Mouse (Mus musculus) cerebellum, adult (tissue): Measurements from ENCODE around the gene Hs3st3b1.

Source experiments
- ATAC-seq: cut with Nextera tagmentation; 2 replicates; pipeline ENCODE4 v1.9.2; 2017; ENCODE audit warnings: mild to moderate bottlenecking, moderate library complexity, mixed read lengths; ENCODE audit not compliant: insufficient number of reproducible peaks, low FRiP score, low TSS enrichment

The Hs3st3b1 gene

DNA sequence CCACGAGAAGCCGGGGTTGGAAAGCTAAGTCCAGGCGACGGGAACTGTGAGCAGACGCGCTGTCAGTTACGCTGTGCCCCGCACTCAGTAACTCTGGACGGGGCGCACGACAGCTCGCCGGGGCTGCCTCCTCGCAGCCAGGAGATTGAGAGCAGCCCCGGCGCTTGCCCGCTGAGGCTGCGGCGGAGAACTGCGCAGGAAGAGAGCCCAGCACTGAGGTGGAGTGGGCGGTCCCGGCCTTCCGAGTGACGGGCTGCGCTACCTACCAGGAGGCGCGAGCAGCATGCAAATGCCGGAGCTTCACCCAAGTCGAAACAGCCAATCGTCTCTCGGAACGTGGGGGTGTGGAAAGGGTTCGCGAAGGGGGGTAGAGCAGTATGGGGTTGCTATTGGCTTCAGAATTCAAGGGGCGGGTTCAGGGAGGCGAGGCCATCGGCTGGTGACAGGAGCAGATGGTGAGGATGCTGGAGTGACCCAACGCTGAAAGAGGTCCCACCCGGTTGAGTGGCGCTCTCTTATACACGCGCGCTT, at the start of gene Hs3st3b1:
Hs3st3b1 (minus strand) TSS at position 200 of the 531 bp plus-strand sequence.
- ATAC-seq = no peak

DNA sequence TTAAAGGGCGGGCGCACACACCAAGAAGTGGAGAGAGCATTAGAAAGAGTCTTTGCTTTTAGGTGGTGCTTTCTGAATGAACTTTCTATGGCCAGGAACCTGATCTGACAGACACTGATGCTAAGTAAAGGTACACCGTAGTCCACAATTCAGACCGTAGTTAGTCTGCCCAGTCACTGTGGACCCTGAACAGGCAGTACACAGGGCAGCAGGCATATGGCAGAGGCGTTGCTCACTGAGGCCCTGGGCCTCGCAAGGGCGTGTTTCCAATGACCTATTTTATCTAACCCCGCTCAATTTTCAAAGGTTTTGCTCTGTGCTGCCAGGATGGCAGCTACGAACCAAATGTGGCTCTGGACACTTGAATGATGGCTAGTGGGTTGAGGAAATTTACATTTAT, 49.4 kb upstream of the Hs3st3b1 start:
- ATAC-seq = no peak

DNA sequence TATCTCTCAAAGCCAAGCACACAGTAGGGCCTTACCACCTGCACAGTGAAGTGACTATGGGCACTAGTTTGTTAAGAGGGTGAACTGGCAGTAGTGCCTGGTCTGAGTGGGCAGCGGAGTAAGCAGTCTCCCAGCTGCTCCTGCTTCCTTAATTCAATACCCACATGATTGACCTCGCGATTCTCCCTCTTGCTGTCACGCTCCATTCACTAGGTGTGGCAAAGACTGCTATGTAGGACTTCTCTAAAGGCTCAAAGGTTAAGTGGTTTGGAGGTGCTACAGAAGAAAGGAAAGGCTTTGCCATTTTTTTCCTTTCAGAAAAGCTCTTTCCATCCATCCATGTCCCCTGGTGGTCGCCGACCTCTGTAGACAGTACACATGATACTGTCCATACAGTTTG, 48.7 kb upstream of the Hs3st3b1 start:
- no peak for ATAC-seq

DNA sequence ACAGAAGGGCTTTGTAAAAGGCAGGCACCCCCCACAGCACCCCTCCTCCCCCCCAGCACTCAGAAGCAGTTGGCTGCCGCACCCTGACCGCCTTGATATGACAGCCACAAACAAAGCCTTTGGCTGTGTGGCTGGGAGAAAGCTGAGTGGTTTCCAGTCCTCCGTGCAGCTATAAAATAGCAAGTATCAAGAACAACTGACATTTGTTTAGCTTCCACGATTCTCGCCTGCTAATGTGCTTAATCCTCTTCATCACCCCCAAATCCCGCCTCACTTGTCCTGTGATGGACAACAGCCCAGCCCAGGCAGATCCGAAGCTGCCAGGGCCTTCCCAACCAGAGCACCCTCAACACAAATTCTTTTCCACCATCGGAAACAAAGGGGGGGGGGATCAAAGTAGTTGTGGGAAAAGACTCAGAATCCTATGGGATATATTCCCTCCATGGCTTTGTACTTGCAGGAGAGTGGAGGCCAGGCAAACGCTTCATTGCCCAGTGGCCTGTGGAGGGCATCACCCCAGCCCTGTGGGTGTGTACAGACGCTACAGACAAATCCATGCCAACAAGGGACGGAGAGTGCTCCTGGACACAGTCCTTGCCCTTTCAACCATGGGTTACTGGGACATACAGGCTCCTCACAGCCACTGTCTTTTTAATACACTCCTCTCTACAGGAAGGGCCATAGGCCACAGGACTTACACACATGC, 47.3 kb upstream of the Hs3st3b1 start:
- ATAC-seq = no peak

DNA sequence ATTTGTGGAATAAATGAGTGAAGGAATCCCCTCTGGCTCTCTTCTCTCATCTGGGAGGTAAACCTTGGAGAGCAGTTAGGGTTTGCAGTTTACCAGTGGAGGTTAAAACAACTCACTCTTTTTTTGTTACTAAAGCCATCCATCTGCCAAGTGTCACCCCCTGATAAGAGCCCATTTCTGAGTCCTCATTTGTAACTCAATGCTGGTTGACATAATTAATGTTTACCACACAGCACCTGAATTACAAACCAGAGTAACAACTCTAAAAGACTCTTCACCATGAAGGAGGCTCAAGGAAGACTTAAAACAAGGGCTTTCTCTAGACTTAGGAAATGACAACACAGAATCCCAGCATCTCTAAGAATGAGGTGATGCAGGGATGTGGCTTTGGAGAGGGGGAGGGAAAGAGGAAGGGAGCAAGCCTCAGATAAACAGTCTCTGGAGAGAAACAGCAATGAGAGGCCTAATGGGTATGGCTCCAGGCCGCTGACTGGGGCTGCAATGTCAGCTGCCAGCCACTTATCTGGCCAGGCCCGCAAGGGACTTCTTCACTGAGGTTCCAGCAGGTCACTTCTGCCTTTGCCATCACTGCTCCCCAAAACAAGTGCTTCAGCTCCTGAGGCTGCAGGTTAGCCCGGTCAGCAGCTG, 46.4 kb upstream of the Hs3st3b1 start:
- no peak for ATAC-seq

DNA sequence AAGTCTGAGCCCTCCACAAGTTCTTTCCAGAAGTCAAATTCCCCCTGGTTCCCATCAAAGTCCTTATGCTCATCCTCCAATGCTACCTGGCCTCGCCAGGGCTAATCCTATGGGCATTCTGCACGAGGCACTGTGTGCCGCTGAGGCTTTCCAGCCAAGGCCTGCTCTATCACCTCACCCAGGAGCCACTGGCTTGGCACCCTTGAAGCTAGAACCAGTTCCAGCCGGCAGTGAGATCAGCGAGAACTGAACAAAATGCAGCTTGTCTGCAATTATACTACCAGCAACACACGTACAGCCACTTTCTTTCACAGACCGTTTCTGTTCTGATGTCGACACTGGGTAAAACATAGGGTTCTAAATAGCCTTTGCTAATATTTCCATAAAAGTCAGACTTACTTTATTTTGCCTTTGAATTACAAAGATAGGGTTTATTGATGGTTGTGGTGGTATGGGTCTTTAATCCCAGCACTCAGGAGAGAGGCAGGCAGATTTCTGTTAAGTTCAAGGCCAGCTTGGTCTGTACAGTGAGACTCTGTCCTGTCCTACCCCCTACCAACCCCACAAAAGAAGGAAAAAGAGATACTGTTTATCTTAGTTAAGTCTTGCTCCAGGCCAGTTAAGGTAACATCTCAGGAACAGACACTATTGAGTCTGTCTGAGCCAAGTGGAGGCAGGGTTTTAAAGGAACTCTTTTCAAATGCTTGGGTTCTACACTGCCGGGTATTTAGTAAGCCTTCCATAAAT, 45.7 kb upstream of the Hs3st3b1 start:
- ATAC-seq = no peak

DNA sequence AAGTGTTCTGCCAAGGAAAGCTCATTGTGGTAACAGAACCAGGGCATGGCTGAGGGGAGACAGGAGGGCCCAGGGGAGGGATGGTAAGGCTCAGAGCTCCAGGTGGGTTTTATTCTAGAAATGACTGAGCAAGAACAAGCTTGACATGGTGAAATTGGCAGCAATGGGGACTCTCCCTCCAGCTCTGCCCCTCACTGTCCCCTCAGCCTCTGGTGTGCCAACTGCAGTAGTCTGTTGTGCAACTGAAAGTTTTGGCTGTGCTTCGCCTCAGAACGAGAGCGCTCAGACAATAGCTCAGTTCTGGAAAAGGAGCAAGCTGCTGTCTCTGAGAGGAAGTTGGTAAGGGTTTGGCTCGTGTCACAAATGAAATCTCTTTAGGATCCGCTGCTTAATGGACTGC, 43.3 kb upstream of the Hs3st3b1 start:
- ATAC-seq = no peak

DNA sequence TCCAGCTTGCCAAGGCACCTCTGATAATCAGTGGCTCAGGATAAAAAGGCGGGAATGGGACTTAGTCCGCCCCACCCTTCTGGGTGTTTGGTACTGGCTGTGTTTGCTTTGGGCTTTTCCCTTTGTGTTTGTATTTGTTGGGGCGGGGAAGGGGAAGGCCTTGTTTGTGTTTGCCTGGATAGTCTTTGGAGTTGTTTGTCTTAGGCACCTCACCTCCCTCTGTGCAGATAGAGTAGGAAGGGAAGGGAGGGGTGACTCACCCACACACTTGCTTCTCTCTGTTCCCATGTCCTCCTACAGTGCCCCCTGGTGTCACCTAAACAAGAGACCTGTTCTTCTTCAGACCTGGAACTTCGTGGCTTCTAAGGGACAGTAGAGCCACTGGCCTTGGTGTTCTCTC, 35.1 kb upstream of the Hs3st3b1 start:
- ATAC-seq = no peak

DNA sequence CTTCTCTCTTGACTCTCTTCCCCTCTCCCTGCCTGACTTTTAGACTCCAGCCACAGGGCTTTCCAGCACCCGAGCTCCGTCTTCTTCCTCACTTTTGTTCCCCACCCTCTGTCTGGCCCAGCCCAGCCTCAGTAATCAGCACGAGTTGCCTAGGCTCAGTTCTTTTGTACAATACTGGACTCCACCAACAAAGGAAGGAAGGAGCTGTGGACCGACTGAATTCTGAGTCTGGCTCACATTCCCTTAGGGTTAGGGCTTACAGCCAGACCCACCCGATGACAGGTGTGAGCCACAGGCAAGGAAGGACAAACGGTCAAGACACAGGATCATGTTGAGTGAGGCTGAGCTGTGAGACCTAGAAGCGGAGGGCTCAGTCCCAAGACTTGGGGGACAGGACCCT, 34.7 kb upstream of the Hs3st3b1 start:
- no peak for ATAC-seq

DNA sequence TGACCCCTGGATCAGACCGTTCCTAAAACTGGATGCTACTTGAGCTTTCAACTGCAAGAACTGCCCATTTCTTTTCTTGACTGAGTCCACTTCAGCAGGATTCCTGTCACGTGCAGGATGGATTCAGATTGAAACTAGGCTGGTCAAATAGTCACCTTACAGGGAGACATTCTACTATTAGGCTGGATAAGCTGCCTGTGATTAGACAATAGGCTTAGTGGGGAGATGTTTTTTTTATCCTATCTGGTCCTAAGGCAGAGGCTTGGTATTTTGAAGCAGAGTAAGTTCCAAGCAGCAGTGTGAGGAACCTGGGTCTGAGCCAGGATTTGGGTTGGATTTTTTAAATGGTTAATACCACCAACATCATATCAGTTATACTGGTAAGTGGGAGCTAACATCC, 31.8 kb upstream of the Hs3st3b1 start:
- no peak for ATAC-seq

DNA sequence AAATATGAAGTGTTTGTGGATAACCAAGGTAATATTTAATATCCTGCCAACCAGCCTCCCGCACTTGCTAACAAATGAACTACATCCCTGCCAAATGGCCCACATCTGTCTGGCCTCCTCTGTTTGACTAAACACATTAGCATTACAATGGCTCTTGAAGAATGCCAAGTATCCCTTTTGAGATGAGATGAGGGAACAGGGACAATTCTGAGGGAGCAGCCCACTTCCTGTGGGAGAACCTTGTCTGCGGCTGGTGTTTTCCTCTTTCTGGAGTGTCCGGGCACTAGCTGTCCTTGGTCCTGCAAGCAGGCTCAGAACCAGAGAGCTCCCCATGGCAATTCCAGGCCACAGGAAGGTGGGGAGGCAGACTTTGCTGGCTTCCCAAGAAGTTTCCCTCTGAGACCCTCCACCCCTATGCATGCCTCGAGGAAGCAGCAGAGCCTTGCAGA, 30.7 kb upstream of the Hs3st3b1 start:
- no peak for ATAC-seq

DNA sequence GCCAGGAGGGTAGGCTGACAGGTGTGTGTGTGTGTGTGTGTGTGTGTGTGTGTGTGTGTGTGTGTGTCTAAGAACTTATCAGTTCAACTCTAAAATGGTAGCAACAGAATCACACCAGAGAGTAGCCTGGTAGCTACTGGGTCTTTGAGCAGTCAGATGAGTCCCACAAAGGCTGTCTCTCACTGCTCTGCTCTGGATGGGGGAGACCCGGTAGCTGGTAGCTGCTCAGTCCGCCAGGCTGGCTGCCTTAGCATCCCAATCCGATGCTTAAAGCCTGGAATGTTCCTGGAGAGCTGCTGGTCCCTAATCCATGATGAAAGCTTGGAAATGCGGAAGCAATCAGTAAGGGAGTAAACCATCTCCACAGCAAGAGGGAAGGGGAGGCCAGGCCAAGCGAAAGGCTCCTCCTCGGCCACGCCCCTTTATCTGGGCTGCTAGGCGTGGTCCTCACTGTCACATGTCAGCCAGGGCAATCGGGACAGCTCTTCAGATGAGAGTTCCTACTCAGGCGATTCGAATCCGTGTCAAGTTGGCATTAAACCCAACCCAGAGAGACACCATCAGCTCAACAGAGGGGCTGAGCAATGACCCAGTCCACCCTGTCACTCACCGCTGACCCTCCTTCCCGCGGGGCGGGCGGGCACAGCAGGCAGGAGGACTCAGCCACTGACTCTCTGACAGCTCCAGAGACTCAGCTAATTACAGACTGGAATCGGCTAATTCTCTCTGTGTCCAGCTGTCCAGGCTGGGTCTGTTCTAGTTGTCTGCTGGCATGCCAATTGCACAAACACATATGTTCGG, 29.9 kb upstream of the Hs3st3b1 start:
- no peak for ATAC-seq

DNA sequence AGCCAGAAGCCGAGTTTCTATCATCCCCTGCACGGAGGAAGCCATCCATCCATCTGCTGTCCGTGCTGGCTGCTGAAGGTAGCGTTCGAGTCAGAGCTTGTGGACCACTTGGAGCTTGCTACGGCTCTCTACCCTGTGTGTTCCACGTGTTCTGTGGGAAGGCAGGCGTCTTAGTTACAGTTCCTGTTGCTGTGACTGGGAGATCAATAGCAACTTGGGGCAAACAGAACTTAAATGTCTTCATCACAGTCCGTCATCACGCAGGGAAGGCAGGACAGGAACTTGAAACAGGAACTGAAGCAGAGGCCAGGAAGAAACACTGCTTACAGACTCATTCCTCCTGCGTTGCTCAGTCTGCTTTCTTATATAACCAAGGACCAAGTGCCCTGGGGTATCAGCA, 26.3 kb upstream of the Hs3st3b1 start:
- ATAC-seq = no peak

DNA sequence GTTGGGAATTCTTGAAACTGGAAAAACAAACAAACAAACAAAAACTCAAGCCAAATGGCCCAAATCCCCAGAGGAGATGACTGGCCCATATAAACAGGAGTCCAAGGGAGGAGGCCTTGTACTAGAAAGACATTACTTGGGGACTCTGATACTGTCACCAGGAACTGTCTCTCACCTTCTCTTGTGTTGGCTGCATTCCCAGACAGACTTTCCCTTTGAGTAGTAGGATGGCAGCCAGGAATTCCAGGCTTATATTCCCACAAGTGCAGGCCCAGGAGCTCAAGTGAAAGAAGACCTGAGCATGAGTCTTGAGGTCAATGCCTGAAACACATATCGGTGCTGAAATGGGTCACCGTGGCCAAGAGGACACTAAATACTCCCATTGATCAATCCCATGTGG, 24.9 kb upstream of the Hs3st3b1 start:
- ATAC-seq = no peak

DNA sequence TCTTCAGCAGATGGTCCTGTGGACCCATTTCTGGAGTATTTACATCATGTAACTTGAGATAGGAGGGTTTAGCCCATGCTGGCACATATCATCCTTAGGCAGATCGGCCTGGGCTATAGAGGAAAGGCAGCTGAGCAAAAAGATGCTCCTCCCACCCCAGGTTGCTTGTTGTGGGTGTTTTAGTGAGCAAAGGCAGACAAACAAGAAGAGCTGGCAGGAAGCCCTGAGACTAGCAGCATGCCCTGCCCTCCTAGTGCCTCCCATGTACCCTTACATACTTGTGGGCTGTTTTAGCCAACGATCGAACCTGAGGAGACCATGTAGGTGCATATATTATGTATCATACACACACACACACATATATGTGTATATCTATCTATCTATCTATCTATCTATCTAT, 21.9 kb upstream of the Hs3st3b1 start:
- no peak for ATAC-seq

DNA sequence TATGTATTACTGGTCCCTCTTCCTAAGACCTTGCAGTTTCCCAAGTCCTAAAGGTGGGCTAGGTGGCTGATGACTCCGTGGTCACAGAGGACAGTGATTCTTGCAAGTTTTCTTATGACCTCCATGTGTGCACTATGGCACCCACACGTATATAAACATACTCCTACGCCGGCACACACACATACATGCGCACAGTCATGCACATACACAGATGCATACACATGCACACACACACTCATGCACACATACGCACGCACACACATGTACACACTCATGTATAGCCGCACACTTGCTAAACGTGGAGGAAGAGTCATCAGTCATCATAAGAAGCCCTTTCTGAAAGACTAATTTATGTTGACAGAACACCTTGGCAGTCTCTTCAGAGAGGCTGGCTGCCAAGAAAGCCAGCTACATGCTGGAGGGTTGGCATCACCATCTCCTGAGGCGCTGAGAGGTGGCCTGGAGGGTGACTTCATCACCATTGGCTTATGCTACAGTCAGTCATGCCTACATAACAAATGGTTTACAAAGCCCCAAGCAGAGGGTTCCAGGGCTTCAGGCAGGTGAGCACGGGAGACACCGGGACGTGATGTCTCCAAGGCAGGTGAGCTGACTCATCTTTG, 21.3 kb upstream of the Hs3st3b1 start:
- no peak for ATAC-seq

DNA sequence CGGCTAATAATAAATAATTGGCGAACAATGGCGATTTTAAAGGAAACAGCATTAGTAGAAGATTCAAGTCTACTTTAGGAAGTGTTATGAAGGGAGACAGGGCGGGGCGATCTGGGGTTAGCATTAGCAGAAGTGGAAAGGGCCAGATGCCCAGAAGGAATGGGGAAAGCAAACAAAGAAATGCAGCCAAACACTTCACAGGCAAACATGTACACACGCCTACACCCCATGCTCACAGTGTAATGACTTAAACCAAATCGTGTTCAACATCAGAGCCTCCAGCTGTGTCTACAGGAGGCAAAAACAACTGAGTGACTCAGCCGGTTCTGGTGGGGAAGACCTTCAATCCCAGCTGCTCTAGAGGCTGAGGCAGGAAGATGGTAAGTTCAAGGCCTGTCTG, 20.1 kb upstream of the Hs3st3b1 start:
- ATAC-seq = no peak

DNA sequence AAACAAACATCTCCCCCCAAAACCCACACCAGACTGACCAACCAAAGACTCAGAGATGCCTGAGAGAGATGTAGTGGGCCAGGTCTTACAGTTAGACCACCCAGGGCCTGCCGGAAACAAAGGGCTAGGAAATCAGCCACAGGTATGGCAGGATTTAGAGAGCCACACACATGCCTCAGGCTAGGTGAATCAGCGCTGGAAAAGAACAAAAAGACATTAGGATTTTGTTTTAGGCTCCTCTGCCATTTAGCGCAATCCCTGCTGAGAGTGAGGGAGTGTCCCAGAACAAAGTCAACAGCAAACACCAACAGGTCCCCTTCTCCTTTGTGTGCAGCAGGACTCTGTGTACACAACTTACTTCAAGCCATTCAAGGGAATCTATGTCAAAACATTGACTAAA, 14.6 kb upstream of the Hs3st3b1 start:
- ATAC-seq = no peak

DNA sequence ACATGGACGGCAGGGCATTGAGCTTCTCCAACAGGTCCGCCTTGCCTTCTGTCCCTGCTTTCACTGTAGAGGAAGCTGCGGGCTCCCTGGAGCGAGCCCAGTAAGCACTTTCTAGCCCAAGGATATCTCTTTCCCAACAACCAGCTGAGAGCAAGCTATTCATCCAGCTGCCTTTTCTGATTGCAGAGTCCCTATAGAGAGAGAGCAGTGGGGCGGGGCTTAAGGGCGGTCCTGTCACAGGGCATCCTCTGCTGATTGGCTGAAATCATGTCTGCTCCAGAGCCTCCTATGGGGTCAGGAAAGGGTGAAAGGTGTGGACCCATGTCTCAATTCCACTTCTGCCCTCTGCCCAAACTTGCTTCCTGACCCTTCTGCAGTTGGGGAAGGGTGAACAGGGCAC, 4.8 kb upstream of the Hs3st3b1 start:
- ATAC-seq = no peak

DNA sequence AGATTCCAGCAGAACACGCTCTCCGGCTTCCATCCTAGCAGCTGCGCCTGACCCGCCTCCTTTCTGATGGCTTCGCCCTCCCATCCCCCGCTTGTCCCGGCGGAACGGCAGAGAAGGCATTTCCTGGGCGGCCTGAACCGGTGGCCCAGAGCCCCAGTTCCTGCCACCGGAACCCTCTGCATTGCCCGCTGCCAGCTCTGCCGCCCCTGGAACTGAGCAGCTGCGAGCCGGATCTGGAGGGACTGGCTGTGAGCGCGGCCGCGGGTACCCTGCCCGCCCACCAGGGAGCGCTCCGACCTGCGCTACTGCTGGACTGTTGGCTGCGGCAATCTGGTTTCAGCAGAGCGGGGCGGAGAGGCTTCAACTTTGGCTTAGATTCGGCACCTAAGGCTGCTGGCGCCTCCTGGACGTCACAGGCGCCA, 3.1 kb upstream of the Hs3st3b1 start:
- no peak for ATAC-seq
